Mouse (Mus musculus) A20 (cell line): Measurements from ENCODE around the gene Mlkl.

Experiments used
- DNase-seq: peaks from one replicate; pipeline ENCODE4 v3.0.0-alpha.2; 2011; ENCODE audit warnings: low read depth, low spot score

Mlkl gene

DNA sequence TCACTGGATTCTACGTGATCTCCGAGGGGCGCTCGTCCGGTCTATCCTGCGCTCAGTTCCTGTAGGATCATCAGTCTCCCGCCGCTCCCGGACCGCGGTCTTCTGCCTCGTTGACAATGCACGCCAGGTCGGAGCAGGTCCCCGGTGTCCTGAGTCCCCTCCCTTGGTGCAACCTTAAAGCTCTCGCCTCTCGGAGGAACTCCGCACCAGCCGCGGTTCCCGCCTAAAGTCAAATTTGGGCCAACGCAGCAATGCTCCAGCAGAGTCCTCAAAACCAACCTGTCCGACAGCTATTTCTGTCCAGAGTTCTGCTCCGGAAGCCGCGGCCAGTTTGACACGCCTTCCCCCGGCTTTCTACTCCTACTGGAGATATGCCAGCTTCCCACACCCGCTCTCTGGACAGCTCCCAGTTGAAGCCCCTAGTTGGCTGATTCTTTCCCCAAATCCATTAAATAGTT is at the start of gene Mlkl:
Mlkl (minus strand) TSS at position 288 of the 458 bp plus-strand sequence.
- peak; percentile 19 for DNase-seq

DNA sequence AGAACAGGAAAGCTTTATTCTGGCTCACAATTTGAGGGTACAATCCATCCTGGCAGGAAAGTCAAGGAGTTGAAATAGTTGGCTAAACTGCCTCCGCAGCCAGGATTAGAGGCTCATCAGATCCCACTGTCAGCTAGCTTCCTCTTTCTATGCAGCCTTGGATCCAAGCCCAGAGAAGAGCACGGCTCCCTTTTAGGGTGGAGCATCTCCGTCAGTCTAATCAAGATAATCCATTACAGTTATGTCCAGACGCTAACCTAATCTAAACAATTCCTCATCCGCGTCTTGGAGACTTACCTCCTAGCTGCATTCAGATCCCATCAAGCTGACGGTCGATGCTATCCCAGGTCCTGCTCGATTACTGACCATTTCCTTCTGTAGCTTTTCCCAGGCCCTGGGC is 47.9 kb upstream of the Mlkl start:
- DNase-seq, result no peak

DNA sequence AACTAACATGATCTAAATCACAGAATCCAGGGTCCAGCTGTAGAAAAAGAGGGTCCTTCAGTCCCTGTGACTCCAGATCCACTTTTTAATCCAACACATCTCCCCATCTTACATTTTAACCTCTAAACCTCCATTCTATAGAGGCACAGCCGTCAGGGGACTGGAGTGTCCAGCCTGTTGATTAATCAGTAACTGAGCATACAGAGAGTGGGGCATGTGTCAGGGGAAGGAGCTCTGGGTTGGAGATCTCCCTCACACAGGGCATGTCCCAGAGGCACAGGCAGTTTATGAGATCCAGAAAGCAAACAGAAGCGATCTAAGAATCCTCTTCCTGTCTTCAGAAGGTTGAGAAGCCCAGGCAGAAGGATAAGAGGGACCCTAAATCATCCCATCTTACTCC is 46.7 kb upstream of the Mlkl start:
- no peak for DNase-seq

DNA sequence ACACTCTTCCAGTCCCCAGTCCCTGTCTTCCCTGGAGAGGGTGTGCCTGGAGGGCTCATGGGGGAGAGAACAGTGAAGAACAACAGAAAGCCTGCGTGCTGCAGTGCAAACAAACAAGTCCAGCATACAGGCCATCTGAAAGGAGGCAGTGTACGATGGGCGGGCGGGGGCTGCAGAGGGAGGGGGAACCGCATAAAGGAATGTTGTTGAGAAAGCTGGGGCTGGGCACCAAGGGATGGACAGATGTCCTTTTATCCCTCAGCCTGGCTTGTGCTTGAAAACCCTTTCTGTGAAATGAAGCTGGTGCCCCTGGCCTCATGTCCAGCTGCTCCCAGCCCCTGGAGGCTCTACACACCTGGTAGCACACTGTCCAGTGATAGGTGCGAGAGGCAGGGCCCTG is 37.2 kb upstream of the Mlkl start:
- DNase-seq, result no peak

DNA sequence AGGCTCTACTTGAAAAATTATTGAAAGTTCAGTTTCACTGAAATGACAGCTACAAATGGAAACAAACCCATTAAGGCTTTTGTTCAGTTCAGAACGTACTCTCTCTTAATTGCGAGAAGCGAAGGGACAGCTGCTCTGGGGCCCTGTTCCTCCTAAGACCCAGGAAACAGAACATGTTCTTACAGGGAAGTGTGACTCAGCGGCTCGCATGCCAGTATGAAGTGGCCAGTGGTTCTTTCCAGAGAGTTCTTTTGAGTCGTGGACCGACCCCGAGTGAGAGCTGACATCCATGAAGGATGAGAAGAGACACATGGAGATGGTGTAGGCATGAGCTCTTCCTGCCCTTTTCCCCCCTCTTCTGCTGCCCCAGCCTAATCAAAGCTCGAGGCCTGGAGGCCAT is 31.7 kb upstream of the Mlkl start:
- no peak for DNase-seq

DNA sequence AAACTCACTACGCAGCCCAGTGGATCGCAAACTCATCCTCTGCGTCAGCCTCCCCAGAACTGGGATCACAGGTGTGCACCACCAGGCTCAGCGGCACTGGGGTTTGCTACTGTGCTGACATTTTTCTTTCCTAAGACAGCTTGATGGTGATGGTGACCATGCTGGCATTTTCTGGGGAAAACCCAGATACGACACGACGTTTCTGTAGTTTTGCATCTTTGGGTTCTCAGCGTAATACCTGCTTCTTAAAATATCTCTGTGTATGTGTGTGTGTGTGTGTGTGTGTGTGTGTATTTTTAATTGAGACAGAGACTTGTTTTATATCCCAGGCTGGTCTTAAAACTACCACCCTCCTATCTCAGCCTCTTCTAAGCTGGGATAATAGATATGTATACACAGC is 29.4 kb upstream of the Mlkl start:
- DNase-seq, result peak; percentile 49

DNA sequence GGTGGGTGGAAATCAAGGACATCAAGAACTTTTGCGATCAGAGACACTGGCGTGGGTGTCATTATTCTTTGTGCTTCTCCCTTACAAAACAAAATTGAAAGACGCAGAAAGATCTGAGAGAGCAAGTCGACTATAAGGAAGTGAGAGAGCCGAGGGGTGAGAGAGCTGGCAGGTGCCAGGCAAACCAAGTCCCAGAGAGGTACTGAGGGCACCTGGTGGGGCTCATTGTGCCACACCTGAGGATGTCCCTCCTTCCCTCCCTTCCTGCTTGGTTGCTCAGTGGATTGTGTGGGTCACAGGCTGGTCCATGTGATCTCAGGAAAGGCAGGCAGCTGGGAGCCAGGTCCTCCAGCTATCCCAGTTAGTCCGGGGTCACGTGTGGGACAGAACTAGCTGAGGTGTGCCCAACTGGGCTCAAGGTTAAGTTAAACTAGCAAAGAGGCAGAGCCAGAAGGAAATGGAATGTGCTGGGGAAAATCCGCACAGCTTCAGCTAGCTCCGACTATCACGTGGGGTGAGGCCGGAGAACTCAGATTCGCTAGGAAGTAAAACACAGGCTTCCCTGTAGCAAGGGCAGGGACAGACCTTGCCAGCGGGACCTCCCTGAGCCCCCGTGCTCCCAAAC is 28.7 kb upstream of the Mlkl start:
- DNase-seq, result peak; percentile 68

DNA sequence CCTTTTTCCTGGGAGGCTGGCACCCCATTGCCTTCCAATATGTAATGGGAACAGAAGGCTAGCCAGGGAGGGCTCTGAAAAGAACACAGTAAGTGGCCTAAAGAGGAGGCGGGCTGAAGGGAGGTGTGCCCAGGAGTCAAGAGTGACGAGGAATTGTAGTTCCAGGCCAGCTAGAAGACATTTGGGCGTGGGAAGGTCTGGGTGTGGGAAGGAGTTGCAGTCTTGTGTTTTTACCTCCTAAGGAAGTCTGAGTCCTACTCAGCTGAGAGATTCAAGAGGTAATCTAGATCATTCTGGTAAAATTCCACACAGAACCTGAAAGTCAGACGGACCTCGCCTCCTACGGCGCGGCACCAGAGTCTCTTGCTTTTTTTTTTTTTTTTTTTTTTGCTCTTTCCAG is 25.5 kb upstream of the Mlkl start:
- DNase-seq, result no peak

DNA sequence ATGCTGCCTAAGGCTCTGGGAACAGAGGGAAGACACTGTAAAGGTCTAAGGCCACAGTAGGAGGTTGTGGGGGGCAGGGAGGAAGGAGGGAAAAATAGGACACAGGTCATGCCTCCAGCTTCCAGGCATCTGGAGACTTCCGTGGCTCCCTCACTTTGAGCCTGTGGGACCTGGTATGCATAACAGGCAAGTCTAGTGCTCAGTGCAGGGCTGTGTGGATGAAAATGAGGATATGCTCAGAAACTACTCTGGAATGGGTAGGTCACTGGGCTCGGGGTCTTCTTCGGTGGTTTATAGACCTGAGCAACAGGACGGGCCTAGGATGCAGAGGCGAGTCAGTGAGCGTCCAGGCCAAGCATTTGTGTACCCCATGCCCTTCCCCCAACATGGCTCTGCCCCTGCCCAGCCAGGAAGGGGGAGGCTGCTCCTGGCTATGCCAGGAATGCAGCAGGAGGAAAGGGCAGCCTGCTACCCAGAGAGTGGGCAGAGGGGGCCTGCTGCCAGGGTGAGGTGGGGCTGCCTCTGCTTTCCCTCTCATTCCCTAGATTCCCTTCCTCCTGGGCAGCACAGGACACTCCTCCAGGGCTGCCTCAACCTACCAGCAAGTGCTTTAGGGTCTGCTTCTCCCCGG is 22.7 kb upstream of the Mlkl start:
- no peak for DNase-seq

DNA sequence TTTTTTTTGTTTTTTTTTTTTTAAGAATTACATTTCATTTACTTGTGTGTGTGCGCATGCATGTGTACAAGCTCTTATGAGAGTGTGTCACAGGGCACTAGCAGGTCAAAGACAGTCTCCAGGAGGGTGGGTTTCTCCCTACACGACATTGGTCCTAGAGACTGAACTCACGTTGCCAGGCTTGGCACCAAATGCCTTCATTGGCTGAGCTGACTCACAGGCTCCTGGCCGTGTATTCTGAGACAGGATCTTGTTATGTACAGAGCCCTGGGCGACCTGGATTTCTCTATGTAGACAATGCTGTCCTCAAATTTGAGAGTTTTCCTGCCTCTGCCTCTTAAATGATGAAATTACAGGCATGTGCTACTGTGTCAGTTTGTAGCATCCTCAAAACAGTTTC is 22.0 kb upstream of the Mlkl start:
- no peak for DNase-seq

DNA sequence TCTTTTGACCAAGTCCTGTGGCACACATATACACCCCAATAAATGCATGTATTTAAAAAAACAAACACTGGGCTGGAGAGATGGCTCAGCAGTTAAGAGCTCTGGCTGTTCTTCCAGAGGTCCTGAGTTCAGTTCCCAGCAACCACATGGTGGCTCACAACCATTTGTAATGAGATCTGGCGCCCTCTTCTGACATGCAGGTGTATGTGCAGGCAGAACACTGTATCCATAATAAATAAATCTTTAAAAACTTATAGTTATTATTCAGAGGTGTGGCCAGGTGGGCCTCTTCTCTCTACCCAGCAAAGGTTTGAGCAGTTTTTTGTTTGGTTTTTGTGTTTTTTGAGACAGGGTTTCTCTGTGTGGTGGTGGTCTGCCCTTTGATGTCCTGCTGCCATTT is 20.9 kb upstream of the Mlkl start:
- DNase-seq, result no peak

DNA sequence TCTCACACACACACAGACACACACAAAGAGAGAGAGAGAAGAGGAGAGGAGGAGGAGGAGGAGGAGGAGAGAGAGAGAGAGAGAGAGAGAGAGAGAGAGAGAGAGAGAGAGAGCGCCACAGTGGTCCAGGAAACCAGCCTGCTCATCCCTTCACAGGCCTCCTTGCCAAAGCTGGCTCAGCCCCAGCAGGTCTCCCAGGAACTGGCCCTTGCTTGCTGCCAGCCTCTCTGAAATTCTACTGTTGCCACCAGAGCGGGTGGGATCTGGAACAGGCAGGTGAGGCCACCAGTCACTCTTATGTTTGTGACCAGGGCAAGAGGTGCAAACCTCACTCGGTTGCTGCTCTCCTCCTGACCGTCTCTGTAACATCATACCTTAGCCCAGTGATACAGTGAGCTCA is 19.5 kb upstream of the Mlkl start:
- DNase-seq, result no peak

DNA sequence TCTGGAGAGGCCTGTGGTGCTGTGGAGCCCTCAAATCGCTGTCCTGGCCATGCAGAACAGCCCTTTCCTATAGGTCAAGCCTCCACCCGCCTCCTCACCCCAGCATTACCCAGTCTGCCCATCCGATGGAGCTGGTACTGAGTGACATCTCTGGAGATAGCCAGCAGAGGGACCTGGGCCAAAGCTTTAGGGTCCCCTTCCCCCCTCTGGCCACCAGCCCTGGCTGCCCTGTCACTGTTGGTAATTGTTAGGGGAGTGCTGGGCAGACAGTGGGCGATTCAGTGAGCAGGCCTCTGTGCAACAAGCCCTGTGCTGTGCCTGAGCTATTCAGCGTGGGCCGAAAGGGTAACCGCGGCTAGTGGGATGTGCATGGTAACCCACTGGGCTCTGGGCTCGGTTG is 15.5 kb upstream of the Mlkl start:
- no peak for DNase-seq

DNA sequence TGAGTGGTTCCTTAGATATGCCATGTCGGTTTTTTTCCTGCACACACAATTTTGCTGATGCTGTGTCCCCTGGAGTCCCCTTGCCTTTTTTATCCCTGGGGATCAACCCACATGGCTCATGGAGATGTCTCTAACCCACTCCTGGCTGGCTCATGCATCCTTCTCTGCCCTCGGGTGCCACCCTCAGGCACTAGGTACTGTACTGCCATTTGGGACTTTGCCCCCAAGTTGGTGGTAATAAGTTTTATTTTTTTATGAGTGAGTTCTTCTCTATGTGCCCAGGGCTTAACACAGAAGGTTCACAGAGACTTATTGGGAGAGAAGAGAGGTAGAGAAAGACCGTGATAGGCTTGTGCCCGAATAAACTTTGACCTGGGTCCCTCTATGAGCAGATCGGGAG is 14.3 kb upstream of the Mlkl start:
- no peak for DNase-seq

DNA sequence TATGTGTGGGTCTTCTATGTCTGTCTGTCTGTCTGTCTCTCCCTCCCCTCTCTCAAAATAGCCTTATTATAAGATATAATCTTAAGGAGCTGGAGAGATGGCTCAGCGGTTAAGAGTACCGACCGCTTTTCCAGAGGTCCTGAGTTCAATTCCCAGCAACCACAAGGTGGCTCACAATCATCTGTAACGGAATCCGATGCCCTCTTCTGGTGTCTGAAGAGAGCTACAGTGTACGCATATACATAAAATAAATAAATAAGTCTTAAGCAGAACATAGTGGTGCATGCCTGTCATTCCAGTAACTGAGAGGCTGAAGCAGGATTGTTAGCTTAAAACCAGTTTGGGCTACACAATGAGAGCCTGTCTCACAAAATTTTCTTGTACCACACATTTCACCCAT is 12.6 kb upstream of the Mlkl start:
- peak; percentile 19 for DNase-seq

DNA sequence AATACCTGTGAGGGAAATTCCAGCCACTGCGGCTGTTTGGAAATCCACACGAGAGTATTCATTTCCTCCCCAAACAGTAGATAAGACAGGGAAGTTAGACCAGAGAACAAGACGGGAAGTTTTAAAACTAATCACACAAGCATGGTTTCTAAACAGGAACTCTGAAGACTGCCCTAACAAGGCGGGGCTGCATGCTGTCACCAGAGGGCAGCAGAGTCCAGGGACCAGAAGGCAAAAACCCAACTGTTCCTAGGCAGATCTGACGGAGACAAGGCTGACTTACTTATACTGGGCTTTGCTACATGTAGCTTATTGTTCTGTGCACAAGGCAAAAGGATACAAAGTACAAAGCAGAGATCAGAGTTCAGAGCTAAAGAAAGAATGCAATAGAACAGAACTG is 5.2 kb upstream of the Mlkl start:
- peak; percentile 72 for DNase-seq

DNA sequence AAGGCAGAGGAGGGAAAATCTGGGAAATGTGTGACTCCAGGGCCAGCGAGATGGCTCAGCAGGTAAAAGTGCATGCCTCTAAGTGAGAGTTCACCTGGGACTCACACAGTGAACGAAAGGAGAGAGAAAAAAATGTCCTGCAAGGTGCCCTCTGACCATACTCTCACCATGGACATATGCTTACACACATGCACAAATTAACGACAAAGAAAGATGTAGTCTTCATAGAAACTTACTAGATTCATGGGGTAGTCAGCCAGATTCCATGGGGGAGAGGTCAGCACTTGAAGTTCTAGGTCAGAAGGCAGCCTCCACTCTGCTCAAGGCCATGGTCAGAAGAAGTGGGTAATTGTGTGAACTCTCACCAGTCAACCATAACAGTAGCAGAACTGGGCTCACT is 2.2 kb upstream of the Mlkl start:
- DNase-seq, result no peak

DNA sequence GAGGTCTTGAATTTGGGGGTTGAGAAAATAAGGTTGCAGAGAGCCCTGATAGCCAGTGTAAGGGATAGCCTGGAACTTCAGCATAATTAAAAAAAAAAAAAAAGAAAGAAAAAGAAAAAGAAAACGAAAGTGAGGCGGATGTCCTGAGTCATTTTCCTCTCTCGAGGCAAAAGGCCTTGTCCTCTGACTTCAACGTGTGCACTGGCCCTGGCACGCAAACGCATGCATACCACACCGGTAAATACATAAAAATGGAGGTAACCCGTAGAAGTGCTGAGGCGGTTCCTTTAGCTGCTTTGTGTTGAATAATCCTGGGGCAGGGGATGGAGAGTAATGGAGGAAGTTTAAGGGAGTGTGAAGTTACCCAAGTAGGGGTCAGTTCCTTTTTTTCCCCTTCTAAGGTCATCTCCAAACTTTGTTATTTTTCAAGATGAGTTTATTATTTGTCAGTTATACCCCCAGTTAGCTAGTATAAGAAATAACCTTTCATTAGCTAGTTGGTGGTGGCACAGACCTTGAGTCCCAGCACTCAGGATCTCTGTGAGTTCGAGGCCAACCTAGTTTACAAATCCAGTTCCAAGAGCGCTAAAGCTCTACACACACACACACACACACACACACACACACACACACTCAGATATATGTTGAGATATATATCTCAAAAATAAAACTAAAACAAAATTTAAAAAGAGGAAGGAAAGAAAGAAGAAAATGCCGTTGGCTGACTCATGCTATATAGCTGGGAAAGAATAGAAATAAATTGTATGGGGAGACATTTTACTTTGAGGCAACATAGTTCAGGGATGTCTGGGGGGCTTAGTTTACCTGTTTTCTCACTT is 612 bp upstream of the Mlkl start:
- peak; percentile 45 for DNase-seq

DNA sequence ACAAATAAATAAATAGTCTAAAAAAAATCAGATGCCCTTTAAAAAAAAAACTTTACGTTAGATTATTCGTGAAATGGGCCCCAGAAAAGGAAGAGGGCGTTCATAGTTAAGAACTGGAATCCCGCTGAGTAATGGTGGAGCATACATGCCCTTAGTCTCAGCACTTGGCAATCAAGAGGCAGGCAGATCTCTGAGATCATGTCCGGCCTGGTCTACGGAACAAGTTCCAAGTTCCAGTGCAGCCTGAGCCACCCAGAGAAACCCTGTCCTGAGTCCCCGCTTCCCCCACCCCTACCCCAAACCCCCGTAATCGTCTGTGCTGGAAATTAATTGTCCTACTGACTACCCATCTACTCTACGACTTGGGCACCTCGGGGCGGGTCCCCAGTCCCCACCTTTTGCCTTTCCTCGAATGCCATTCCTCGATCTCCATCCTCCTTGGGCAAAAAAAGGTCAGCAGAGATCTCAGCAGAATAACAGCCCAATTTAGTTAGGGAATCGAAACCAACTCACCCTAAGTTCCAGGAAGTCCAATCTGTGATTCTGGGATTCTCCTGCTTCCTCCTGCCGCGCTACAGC is 577 bp downstream of the Mlkl start:
- no peak for DNase-seq

DNA sequence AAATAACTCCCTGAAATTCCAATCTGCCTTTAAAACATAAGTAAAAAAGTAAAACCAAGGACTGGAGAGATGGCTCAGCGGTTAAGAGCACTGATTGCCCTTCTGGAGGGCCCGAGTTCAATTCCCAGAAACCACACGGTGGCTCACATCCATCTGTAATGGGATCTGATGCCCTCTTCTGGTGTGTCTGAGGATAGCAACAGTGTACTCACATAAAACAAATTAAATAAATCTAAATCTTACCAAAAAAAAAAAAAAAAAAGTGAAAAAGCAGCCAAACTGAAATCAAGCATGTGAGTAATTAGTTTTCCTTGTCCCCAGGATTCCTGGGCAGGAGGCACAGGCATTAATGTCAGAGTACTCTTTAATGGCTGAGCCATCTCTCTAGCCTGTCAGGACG is 1.3 kb downstream of the Mlkl start:
- no peak for DNase-seq

DNA sequence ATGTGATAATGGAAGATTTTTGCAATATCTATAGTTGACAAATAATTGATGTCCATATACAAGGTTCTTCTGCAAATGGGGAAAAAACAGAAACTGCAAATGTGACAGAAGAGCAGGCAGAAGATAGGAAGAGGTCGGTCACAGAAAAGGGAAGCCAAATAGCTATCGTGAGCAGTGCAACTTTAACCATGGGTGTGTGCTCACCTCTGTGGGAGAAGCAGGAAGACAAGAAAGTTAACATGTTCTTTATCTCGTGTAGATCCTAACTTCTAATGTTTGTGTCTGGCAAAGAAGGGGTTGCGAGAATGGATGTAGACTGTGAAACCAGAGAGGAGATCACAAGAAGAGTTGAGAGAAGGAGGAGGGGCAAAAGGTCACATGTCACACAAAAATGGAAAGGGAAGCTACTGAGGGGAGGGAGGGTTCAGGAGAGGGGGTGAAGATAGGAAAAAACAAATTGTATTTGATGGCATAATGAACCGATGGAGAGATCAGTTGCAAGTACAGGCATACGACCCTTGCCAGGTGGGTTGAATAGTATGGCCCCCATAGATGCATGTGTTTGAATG is 12.7 kb downstream of the Mlkl start:
- no peak for DNase-seq

DNA sequence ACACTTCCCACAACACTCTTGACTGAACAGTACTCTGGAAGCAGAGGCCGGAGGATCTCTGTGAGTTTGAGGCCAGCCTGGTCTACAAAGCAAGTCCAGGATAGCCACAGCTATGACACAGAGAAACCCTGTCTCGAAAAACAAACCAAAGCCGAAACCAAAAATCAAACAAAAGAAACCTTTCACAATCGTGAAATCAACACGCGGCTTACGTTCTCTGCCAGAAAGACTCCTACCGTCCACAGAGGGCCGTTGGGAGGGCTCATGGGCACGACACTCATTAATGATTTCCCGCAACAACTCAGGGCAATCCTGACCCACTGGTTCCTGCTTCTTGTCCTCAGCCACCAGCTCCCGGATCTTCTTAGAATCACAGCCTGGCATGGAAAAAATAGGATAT is 23.2 kb downstream of the Mlkl start:
- DNase-seq, result no peak
